11 mouse cellular contexts compared by ENCODE assay signal in genomic region chr13:63929917-63930515, GRCm38 (mm10).
A peak's percentile ranks its signal among the peaks of the same experiment; 100 is the strongest.
DNase-seq lines count a peak whose midpoint lies in the region; ATAC-seq and TF ChIP-seq lines count a peak whose summit lies in the region.
"Had no signal": no experiment of that assay in that cellular context is flagged by ENCODE, and none has a peak within 500 bp of the region (broad histone marks: within the 10 kb centered on the region; RNA-seq: fewer than 3 reads in every experiment).

No protein-coding gene starts in this region.

- no peaks in the 10 kb centered on the region for H3K9me3 ChIP-seq in forebrain, embryonic 10.5 days
- no peaks in the 10 kb centered on the region for H3K9me3 ChIP-seq in forebrain, embryonic 13.5 days (replicated peaks)
- no peaks in the 10 kb centered on the region for H3K9me3 ChIP-seq in lung, embryonic 14.5 days (ENCODE audit: low read depth, low read length)
- no peaks in the 10 kb centered on the region for H3K9me3 ChIP-seq in intestine, embryonic 16.5 days (ENCODE audit: control insufficient read depth, low read length)
- H3K9me3 ChIP-seq: embryonic facial prominence, embryonic 15.5 days; hindbrain, embryonic 15.5 days had no signal

- no peak overlapping the region for H3K9ac ChIP-seq in forebrain, embryonic 13.5 days
- no peak overlapping the region for H3K9ac ChIP-seq in lung, embryonic 14.5 days
- peak overlapping the region; percentile 14; the same call in 1 of the 2 replicates for H3K9ac ChIP-seq in intestine, embryonic 16.5 days (ENCODE audit: low read depth, low read length)
- H3K9ac ChIP-seq: embryonic facial prominence, embryonic 15.5 days; hindbrain, embryonic 15.5 days had no signal

- peaks cover 16% of the 10 kb centered on the region for H3K27me3 ChIP-seq in forebrain, embryonic 10.5 days (ENCODE audit: poor library complexity, severe bottlenecking)
- H3K27me3 ChIP-seq in forebrain, embryonic 13.5 days, result 0 out of 2 replicates have a peak, but pooled peaks cover 4% of the 10 kb centered on the region
- H3K27me3 ChIP-seq in lung, embryonic 14.5 days (ENCODE audit: insufficient read depth, low read length), result no peaks in the 10 kb centered on the region
- H3K27me3 ChIP-seq in intestine, embryonic 16.5 days (replicated peaks; ENCODE audit: control insufficient read depth, insufficient read depth, low read length), result no peaks in the 10 kb centered on the region
- H3K27me3 ChIP-seq: embryonic facial prominence, embryonic 15.5 days; hindbrain, embryonic 15.5 days had no signal

- H3K4me2 ChIP-seq in forebrain, embryonic 13.5 days, result no peak overlapping the region
- H3K4me2 ChIP-seq in lung, embryonic 14.5 days, result no peak overlapping the region
- H3K4me2 ChIP-seq in intestine, embryonic 16.5 days (ENCODE audit: low read depth, low read length), result no peak overlapping the region
- H3K4me2 ChIP-seq: embryonic facial prominence, embryonic 15.5 days; hindbrain, embryonic 15.5 days had no signal

- H3K36me3 ChIP-seq in forebrain, embryonic 10.5 days (replicated peaks), result no peaks in the 10 kb centered on the region
- H3K36me3 ChIP-seq in forebrain, embryonic 13.5 days (ENCODE audit: poor library complexity, severe bottlenecking), result no peaks in the 10 kb centered on the region
- H3K36me3 ChIP-seq in lung, embryonic 14.5 days (ENCODE audit: insufficient read depth), result no peaks in the 10 kb centered on the region
- H3K36me3 ChIP-seq in intestine, embryonic 16.5 days (ENCODE audit: control insufficient read depth, insufficient read depth, low read length), result no peaks in the 10 kb centered on the region
- H3K36me3 ChIP-seq: embryonic facial prominence, embryonic 15.5 days; hindbrain, embryonic 15.5 days had no signal

- DNase-seq in forebrain, embryonic 10.5 days (ENCODE audit: extremely low spot score, low spot score), result no peak
- DNase-seq in lung, embryonic 14.5 days, result no peak
- no peak for DNase-seq in lung, postnatal 36 days
- peak; percentile 32 to 38 for DNase-seq in cerebellum, adult 18-20 months
- no peak for DNase-seq in spleen, postnatal 14 days (ENCODE audit: low spot score in 2 of 2)
- DNase-seq in right cerebral cortex, postnatal 25 days, result no peak

- peaks cover 20% of the 10 kb centered on the region for H3K4me1 ChIP-seq in forebrain, embryonic 10.5 days
- H3K4me1 ChIP-seq in forebrain, embryonic 13.5 days, result peaks cover 15% of the 10 kb centered on the region; the same call in 1 of the 2 replicates
- peaks cover 27% of the 10 kb centered on the region for H3K4me1 ChIP-seq in lung, embryonic 14.5 days (ENCODE audit: insufficient read depth)
- H3K4me1 ChIP-seq in intestine, embryonic 16.5 days (ENCODE audit: control insufficient read depth, insufficient read depth, low read length), result peaks cover 21% of the 10 kb centered on the region

- peak overlapping the region; percentile 37; the same call in 1 of the 2 replicates for H3K27ac ChIP-seq in forebrain, embryonic 10.5 days
- no peak overlapping the region for H3K27ac ChIP-seq in forebrain, embryonic 13.5 days
- H3K27ac ChIP-seq in lung, embryonic 14.5 days (ENCODE audit: low read depth), result peak overlapping the region; percentile 62
- H3K27ac ChIP-seq in intestine, embryonic 16.5 days (ENCODE audit: low read length), result peak overlapping the region; percentile 80
- H3K27ac ChIP-seq: embryonic facial prominence, embryonic 15.5 days; hindbrain, embryonic 15.5 days had no signal

- 86% methylated on average over 5 of the region's 5 CpGs for WGBS in forebrain, embryonic 10.5 days
- WGBS in forebrain, embryonic 13.5 days, result 82% methylated on average over 5 of the region's 5 CpGs
- 32% methylated on average over 5 of the region's 5 CpGs for WGBS in lung, embryonic 14.5 days
- 49% methylated on average over 5 of the region's 5 CpGs for WGBS in intestine, embryonic 16.5 days

- ATAC-seq in forebrain, embryonic 13.5 days, result no peak
- no peak for ATAC-seq in lung, embryonic 14.5 days (ENCODE audit: insufficient read depth)
- peak; percentile 73 for ATAC-seq in intestine, embryonic 16.5 days

- H3K4me3 ChIP-seq in forebrain, embryonic 10.5 days, result no peak overlapping the region
- no peak overlapping the region for H3K4me3 ChIP-seq in forebrain, embryonic 13.5 days
- no peak overlapping the region for H3K4me3 ChIP-seq in lung, embryonic 14.5 days (ENCODE audit: low read depth, low read length)
- H3K4me3 ChIP-seq in intestine, embryonic 16.5 days (ENCODE audit: low read length), result no peak overlapping the region
- H3K4me3 ChIP-seq: embryonic facial prominence, embryonic 15.5 days; hindbrain, embryonic 15.5 days; myocyte had no signal

- TF ChIP-seq CTCF in lung, embryonic 14.5 days (IDR thresholded peaks at IDR 0.05; ENCODE audit: low read depth), result no peak

Comparison
In these comparisons a context has a peak if more than half of its experiments do, and no peak if none do; other contexts are left out.
1. DNase-seq: peak in cerebellum, adult 18-20 months (2 of 2); none in forebrain, embryonic 10.5 days (single experiment), lung, embryonic 14.5 days (single experiment), lung, postnatal 36 days (single experiment), spleen, postnatal 14 days (0 of 2) and right cerebral cortex, postnatal 25 days (single experiment).